Mouse (Mus musculus) kidney, embryonic 16.5 days (tissue): ENCODE measurements around the gene Ccdc71. TPM values are rescaled to one million over a fixed set of nuclear protein-coding genes. Genes with fewer than 3 reads are reported as not detected.

Source experiments
- ATAC-seq: fragments of 200-750 bp; cut with Nextera tagmentation; 2 replicates; pipeline ENCODE4 v1.8.0; 2017; ENCODE audit warnings: moderate TSS enrichment; ENCODE audit not compliant: low FRiP score, low TSS enrichment
- H3K27ac ChIP-seq: fragments of 300-500 bp; sonication (generic); 2 replicates; pipeline ENCODE4 v1.5.1; 2014; ENCODE audit warnings: low read length
- H3K27me3 ChIP-seq: fragments of 300-500 bp; sonication (generic); 2 replicates; pipeline ENCODE4 v1.6.1; 2014; ENCODE audit warnings: low read length, control low read depth, mixed read lengths; ENCODE audit not compliant: insufficient read depth
- H3K36me3 ChIP-seq: fragments of 300-500 bp; sonication (generic); 2 replicates; pipeline ENCODE4 v1.6.1; 2014; ENCODE audit warnings: low read length, control low read depth, mixed read lengths; ENCODE audit not compliant: insufficient read depth
- H3K4me1 ChIP-seq: fragments of 300-500 bp; sonication (generic); 2 replicates; pipeline ENCODE4 v1.6.1; 2014; ENCODE audit warnings: low read length, control low read depth, mixed read lengths; ENCODE audit not compliant: insufficient read depth
- H3K4me2 ChIP-seq: fragments of 300-500 bp; sonication (generic); replicated peaks from 2 replicates; pipeline ENCODE4 v1.6.1; 2014; ENCODE audit warnings: low read depth, low read length
- H3K4me3 ChIP-seq: fragments of 300-500 bp; sonication (generic); 2 replicates; pipeline ENCODE4 v1.5.1; 2014; ENCODE audit warnings: mild to moderate bottlenecking, low read length
- H3K9ac ChIP-seq: fragments of 300-500 bp; sonication (generic); replicated peaks from 2 replicates; pipeline ENCODE4 v1.6.1; 2014; ENCODE audit warnings: low read length
- H3K9me3 ChIP-seq: fragments of 300-500 bp; sonication (generic); 2 replicates; pipeline ENCODE4 v1.6.1; 2016; ENCODE audit warnings: low read length, control low read depth
- WGBS: fragments of 180-500 bp; shearing (Covaris S2); extraction: QIAGEN DNeasy Blood & Tissue Kit; methylation state at CpG from one replicate; pipeline ENCODE4 v1.1.7; 2014; 5-methylcytosine and 5-hydroxymethylcytosine counted together
- polyA plus RNA-seq: library from polyadenylated mRNA; unstranded; fragments of >200 nt; fragmentation: Nextera tagmentation; extraction: Ambion mirVana; gene quantifications from 2 replicates; pipeline ENCODE4 v1.2.1, GENCODE M21; 2015

Ccdc71 gene
- polyA plus RNA-seq, 1 experiment from 2014 or later, result 77.0 TPM

GRCm38 (mm10) chr9:108455747-108456571 is 4.4 kb upstream of the Ccdc71 start:
- 79% methylated on average over 12 of the region's 12 CpGs for WGBS
- Histone ChIP-seq H3K4me2 (no peak overlapping the region), H3K4me3 (no peak overlapping the region), H3K36me3 (0 out of 2 replicates have a peak, but pooled peaks cover under 1% of the 10 kb centered on the region), H3K9me3 (no peaks in the 10 kb centered on the region), H3K9ac (no peak overlapping the region), H3K27me3 (no peaks in the 10 kb centered on the region), H3K4me1 (peaks cover 11% of the 10 kb centered on the region), H3K27ac (no peak overlapping the region)
- ATAC-seq, result no peak

GRCm38 (mm10) chr9:108456953-108457352 is 3.4 kb upstream of the Ccdc71 start:
- ATAC-seq, result no peak
- Histone ChIP-seq H3K36me3 (no peaks in the 10 kb centered on the region), H3K27ac (no peak overlapping the region), H3K4me3 (no peak overlapping the region), H3K9ac (no peak overlapping the region), H3K9me3 (no peaks in the 10 kb centered on the region), H3K4me2 (no peak overlapping the region), H3K27me3 (no peaks in the 10 kb centered on the region), H3K4me1 (peaks cover 11% of the 10 kb centered on the region)
- WGBS, result 87% methylated on average over 10 of the region's 10 CpGs

GRCm38 (mm10) chr9:108459939-108460318 is 398 bp upstream of the Ccdc71 start:
- 82% methylated on average over 1 of the region's 1 CpGs for WGBS
- no peaks in the 10 kb centered on the region for H3K27me3 ChIP-seq
- H3K36me3 ChIP-seq, result peaks cover 19% of the 10 kb centered on the region
- H3K27ac ChIP-seq, result peak overlapping the region; percentile 96
- peak overlapping the region; percentile 84 for H3K4me3 ChIP-seq
- H3K4me1 ChIP-seq, result peaks cover 17% of the 10 kb centered on the region
- peak overlapping the region; percentile 91; the same call in 1 of the 2 replicates for H3K9ac ChIP-seq
- H3K9me3 ChIP-seq, result no peaks in the 10 kb centered on the region
- H3K4me2 ChIP-seq, result peak overlapping the region; percentile 85
- no peak for ATAC-seq

- WGBS, result 18% methylated on average over 11 of the region's 11 CpGs
- H3K36me3 ChIP-seq, result peaks cover 32% of the 10 kb centered on the region
- H3K27ac ChIP-seq, result peak within 1 kb of the TSS; percentile 96
- ATAC-seq, result peak; percentile 32
- H3K9me3 ChIP-seq, result no peaks in the 10 kb centered on the region
- peak within 1 kb of the TSS; percentile 91 for H3K9ac ChIP-seq
- H3K27me3 ChIP-seq, result no peaks in the 10 kb centered on the region
- H3K4me2 ChIP-seq, result peak within 1 kb of the TSS; percentile 85
- peak within 1 kb of the TSS; percentile 84 for H3K4me3 ChIP-seq
- H3K4me1 ChIP-seq, result peaks cover 17% of the 10 kb centered on the region
Observed at GRCm38 (mm10) chr9:108461181-108461631, 879 bp downstream of the Ccdc71 start, which contains the start of gene Klhdc8b. Klhdc8b (minus strand) TSS chr9:108461581.

GRCm38 (mm10) chr9:108461675-108462074 is 1.3 kb downstream of the Ccdc71 start:
- peaks cover 17% of the 10 kb centered on the region for H3K4me1 ChIP-seq
- peak overlapping the region; percentile 85 for H3K4me2 ChIP-seq
- H3K36me3 ChIP-seq, result peaks cover 35% of the 10 kb centered on the region
- no peak for ATAC-seq
- H3K4me3 ChIP-seq, result peak overlapping the region; percentile 84
- no peaks in the 10 kb centered on the region for H3K27me3 ChIP-seq
- peak overlapping the region; percentile 96 for H3K27ac ChIP-seq
- no peaks in the 10 kb centered on the region for H3K9me3 ChIP-seq
- peak overlapping the region; percentile 91; the same call in 1 of the 2 replicates for H3K9ac ChIP-seq
- WGBS, result 85% methylated on average over 5 of the region's 5 CpGs

GRCm38 (mm10) chr9:108462192-108462591 is 1.9 kb downstream of the Ccdc71 start:
- H3K4me3 ChIP-seq, result no peak overlapping the region; the same call in 1 of the 2 replicates

GRCm38 (mm10) chr9:108463713-108464112 is 3.4 kb downstream of the Ccdc71 start:
- Histone ChIP-seq H3K4me2 (no peak overlapping the region), H3K4me1 (peaks cover 17% of the 10 kb centered on the region), H3K36me3 (peaks cover 40% of the 10 kb centered on the region), H3K27me3 (no peaks in the 10 kb centered on the region), H3K4me3 (no peak overlapping the region), H3K9me3 (peaks cover 4% of the 10 kb centered on the region; the same call in 1 of the 2 replicates), H3K9ac (no peak overlapping the region), H3K27ac (no peak overlapping the region)
- ATAC-seq, result no peak
- 90% methylated on average over 9 of the region's 9 CpGs for WGBS

More at GRCm38 (mm10) chr9:108462192-108462591, 1.9 kb downstream of the Ccdc71 start:
- H3K27ac ChIP-seq, result peak overlapping the region; percentile 96
- H3K4me2 ChIP-seq, result peak overlapping the region; percentile 85
- no peaks in the 10 kb centered on the region for H3K27me3 ChIP-seq
- 52% methylated on average over 10 of the region's 10 CpGs for WGBS
- no peaks in the 10 kb centered on the region for H3K9me3 ChIP-seq
- peak; percentile 46; the same call in 1 of the 2 replicates for ATAC-seq
- H3K4me1 ChIP-seq, result peaks cover 17% of the 10 kb centered on the region
- H3K36me3 ChIP-seq, result peaks cover 35% of the 10 kb centered on the region
- H3K9ac ChIP-seq, result 0 out of 2 replicates have a peak overlapping the region, but pooled peaks have one; percentile 7

- whole genome bisulfite sequencing, result 81% methylated on average over 2 of the region's 2 CpGs
- ATAC-seq, result no peak
- H3K27me3 ChIP-seq, result no peaks in the 10 kb centered on the region
- H3K4me2 ChIP-seq, result no peak overlapping the region
- peaks cover 4% of the 10 kb centered on the region; the same call in 1 of the 2 replicates for H3K9me3 ChIP-seq
- no peak overlapping the region for H3K9ac ChIP-seq
- peaks cover 15% of the 10 kb centered on the region for H3K4me1 ChIP-seq
- H3K36me3 ChIP-seq, result peaks cover 40% of the 10 kb centered on the region
- H3K27ac ChIP-seq, result no peak overlapping the region
- no peak overlapping the region for H3K4me3 ChIP-seq
Observed at GRCm38 (mm10) chr9:108466219-108466618, 5.9 kb downstream of the Ccdc71 start.

GRCm38 (mm10) chr9:108469430-108469829 is 9.1 kb downstream of the Ccdc71 start:
- no peak overlapping the region for H3K27ac ChIP-seq
- 25% methylated on average over 5 of the region's 5 CpGs for WGBS
- H3K4me2 ChIP-seq, result no peak overlapping the region
- H3K4me3 ChIP-seq, result no peak overlapping the region
- peaks cover 25% of the 10 kb centered on the region; the same call in 1 of the 2 replicates for H3K36me3 ChIP-seq
- H3K9me3 ChIP-seq, result peaks cover 4% of the 10 kb centered on the region; the same call in 1 of the 2 replicates
- ATAC-seq, result no peak
- H3K9ac ChIP-seq, result no peak overlapping the region
- H3K4me1 ChIP-seq, result no peaks in the 10 kb centered on the region
- H3K27me3 ChIP-seq, result no peaks in the 10 kb centered on the region

GRCm38 (mm10) chr9:108469845-108470244 is 9.5 kb downstream of the Ccdc71 start:
- Histone ChIP-seq H3K9ac (no peak overlapping the region), H3K4me3 (no peak overlapping the region), H3K27ac (no peak overlapping the region), H3K4me2 (no peak overlapping the region), H3K4me1 (no peaks in the 10 kb centered on the region), H3K36me3 (peaks cover 22% of the 10 kb centered on the region; the same call in 1 of the 2 replicates), H3K9me3 (peaks cover 4% of the 10 kb centered on the region; the same call in 1 of the 2 replicates), H3K27me3 (no peaks in the 10 kb centered on the region)
- no peak for ATAC-seq
- WGBS, result 43% methylated on average over 4 of the region's 4 CpGs
